Mouse (Mus musculus) heart, postnatal 36 days (tissue): ENCODE results near the gene Tanc1. TPM values are rescaled to one million over a fixed set of nuclear protein-coding genes. Genes with fewer than 3 reads are reported as not detected.

Experiments used
- DNase-seq, 2 experiments: peaks; one replicate each; pipeline ENCODE4 v3.0.0; 2021 to 2022
- intact Hi-C: fragments of 180-260 bp; cut with DNase I; formaldehyde crosslinking; loops from one replicate; pipeline ENCODE4 v1.15.1; 2025
- total RNA-seq, 2 experiments: library from RNA; stranded (reverse); gene quantifications; 2 replicates each; pipeline ENCODE4 v1.2.3; 2021

The Tanc1 gene
- total RNA-seq, 2 experiments from 2014 or later = 26.6 to 29.8 TPM

GRCm38 (mm10) chr2:59707922-59708706 is 96.3 kb downstream of the Tanc1 start:
- intact Hi-C loops = no loop called here
- DNase-seq = no peak

- intact Hi-C loops = no loop called here
- DNase-seq = no peak
These were observed 98.9 kb downstream of the Tanc1 start for GRCm38 (mm10) chr2:59710771-59711170.

- no peak for DNase-seq
- intact Hi-C loops = no loop called here
These were observed 100.2 kb downstream of the Tanc1 start for GRCm38 (mm10) chr2:59711992-59712391.

GRCm38 (mm10) chr2:59712484-59712883 is 100.6 kb downstream of the Tanc1 start:
- intact Hi-C loops = no loop called here
- DNase-seq = no peak

GRCm38 (mm10) chr2:59713626-59714556 is 102.0 kb downstream of the Tanc1 start:
- intact Hi-C loops = no loop called here
- DNase-seq = no peak

- intact Hi-C loops = no loop called here
- DNase-seq = no peak
These were observed 103.2 kb downstream of the Tanc1 start for GRCm38 (mm10) chr2:59714992-59715391.

GRCm38 (mm10) chr2:59716461-59716860 is 104.6 kb downstream of the Tanc1 start:
- intact Hi-C loops = no loop called here
- no peak for DNase-seq

GRCm38 (mm10) chr2:59717746-59718294 is 106.0 kb downstream of the Tanc1 start:
- DNase-seq = no peak
- intact Hi-C loops = no loop called here

- no peak for DNase-seq
These were observed 107.0 kb downstream of the Tanc1 start for GRCm38 (mm10) chr2:59718601-59719416.

GRCm38 (mm10) chr2:59719831-59720230 is 108.0 kb downstream of the Tanc1 start:
- intact Hi-C loops = no loop called here
- DNase-seq = no peak

More at GRCm38 (mm10) chr2:59718601-59719416, 107.0 kb downstream of the Tanc1 start:
- intact Hi-C loops = no loop called here

- intact Hi-C loops = no loop called here
- no peak for DNase-seq
These were observed 109.3 kb downstream of the Tanc1 start for GRCm38 (mm10) chr2:59721119-59721518.

GRCm38 (mm10) chr2:59721758-59722157 is 109.9 kb downstream of the Tanc1 start:
- intact Hi-C loops = no loop called here
- no peak for DNase-seq

- intact Hi-C loops = no loop called here
- no peak for DNase-seq
These were observed 111.5 kb downstream of the Tanc1 start for GRCm38 (mm10) chr2:59723311-59723710.

- no peak for DNase-seq
- intact Hi-C loops = no loop called here
These were observed 113.8 kb downstream of the Tanc1 start for GRCm38 (mm10) chr2:59725518-59726185.

- DNase-seq = no peak
- intact Hi-C loops = no loop called here
These were observed 120.0 kb downstream of the Tanc1 start for GRCm38 (mm10) chr2:59731831-59732230.

GRCm38 (mm10) chr2:59733410-59733809 is 121.6 kb downstream of the Tanc1 start:
- intact Hi-C loops = no loop called here

GRCm38 (mm10) chr2:59736401-59736898 is 124.6 kb downstream of the Tanc1 start:
- intact Hi-C loops = no loop called here
- no peak for DNase-seq

More at GRCm38 (mm10) chr2:59733410-59733809, 121.6 kb downstream of the Tanc1 start:
- no peak for DNase-seq

GRCm38 (mm10) chr2:59737368-59737767 is 125.5 kb downstream of the Tanc1 start:
- intact Hi-C loops = no loop called here
- no peak for DNase-seq

- intact Hi-C loops = no loop called here
- no peak for DNase-seq
These were observed 126.5 kb downstream of the Tanc1 start for GRCm38 (mm10) chr2:59738356-59738755.

- intact Hi-C loops = no loop called here
These were observed 127.2 kb downstream of the Tanc1 start for GRCm38 (mm10) chr2:59739036-59739435.

More at GRCm38 (mm10) chr2:59739036-59739435, 127.2 kb downstream of the Tanc1 start:
- no peak for DNase-seq
